Mouse (Mus musculus) forebrain, embryonic 14.5 days (tissue): ENCODE measurements around the gene Six1. TPM values are rescaled to one million over a fixed set of nuclear protein-coding genes. Genes with fewer than 3 reads are reported as not detected.
"Not testable (repeated sequence)": the region's sequence is repeated elsewhere in the genome, so short reads cannot be mapped to it uniquely, and the experiment has no call there.

Experiments used
- ATAC-seq: fragments of 200-750 bp; cut with Nextera tagmentation; 2 replicates; pipeline ENCODE4 v1.8.0; 2017; ENCODE audit warnings: mild to moderate bottlenecking, moderate library complexity
- DNase-seq: peaks from one replicate; pipeline ENCODE4 v3.0.0-alpha.2; 2015; ENCODE audit warnings: low spot score
- H3K27ac ChIP-seq: fragments of 300-500 bp; sonication (generic); 2 replicates; pipeline ENCODE4 v1.5.1; 2014; ENCODE audit warnings: low read depth, mild to moderate bottlenecking, control low read depth, low read length, moderate library complexity
- H3K27me3 ChIP-seq: fragments of 300-500 bp; sonication (generic); replicated peaks from 2 replicates; pipeline ENCODE4 v1.6.1; 2014; ENCODE audit warnings: low read length, control low read depth, mixed read lengths; ENCODE audit not compliant: control insufficient read depth, insufficient read depth
- H3K36me3 ChIP-seq: fragments of 300-500 bp; sonication (generic); 2 replicates; pipeline ENCODE4 v1.6.1; 2014; ENCODE audit warnings: low read length, control low read depth; ENCODE audit not compliant: control insufficient read depth, insufficient read depth
- H3K4me1 ChIP-seq: fragments of 300-500 bp; sonication (generic); 2 replicates; pipeline ENCODE4 v1.6.1; 2014; ENCODE audit warnings: antibody characterized with exemption, low read length, control low read depth; ENCODE audit not compliant: control insufficient read depth, insufficient read depth
- H3K4me2 ChIP-seq: fragments of 300-500 bp; sonication (generic); 2 replicates; pipeline ENCODE4 v1.6.1; 2014; ENCODE audit warnings: mild to moderate bottlenecking, control low read depth, low read length
- H3K4me3 ChIP-seq: fragments of 300-500 bp; sonication (generic); 2 replicates; pipeline ENCODE4 v1.5.1; 2014; ENCODE audit warnings: low read depth, low read length, control low read depth
- H3K9ac ChIP-seq: fragments of 300-500 bp; sonication (generic); 2 replicates; pipeline ENCODE4 v1.6.1; 2014; ENCODE audit warnings: mild to moderate bottlenecking, low read length, control low read depth, moderate library complexity
- H3K9me3 ChIP-seq: fragments of 300-500 bp; sonication (generic); replicated peaks from 2 replicates; pipeline ENCODE4 v1.6.1; 2016; ENCODE audit warnings: low read length, control low read depth, mixed read lengths; ENCODE audit not compliant: control insufficient read depth
- WGBS: fragments of 180-500 bp; shearing (Covaris S2); extraction: QIAGEN DNeasy Blood & Tissue Kit; methylation state at CpG from one replicate; pipeline ENCODE4 v1.1.7; 2014; 5-methylcytosine and 5-hydroxymethylcytosine counted together
- polyA plus RNA-seq: library from polyadenylated mRNA; unstranded; fragments of >200 nt; fragmentation: Nextera tagmentation; extraction: Ambion mirVana; gene quantifications from 2 replicates; pipeline ENCODE4 v1.2.1, GENCODE M21; 2014

The Six1 gene
- polyA plus RNA-seq, 1 experiment from 2014 or later: 0.36 TPM

DNA sequence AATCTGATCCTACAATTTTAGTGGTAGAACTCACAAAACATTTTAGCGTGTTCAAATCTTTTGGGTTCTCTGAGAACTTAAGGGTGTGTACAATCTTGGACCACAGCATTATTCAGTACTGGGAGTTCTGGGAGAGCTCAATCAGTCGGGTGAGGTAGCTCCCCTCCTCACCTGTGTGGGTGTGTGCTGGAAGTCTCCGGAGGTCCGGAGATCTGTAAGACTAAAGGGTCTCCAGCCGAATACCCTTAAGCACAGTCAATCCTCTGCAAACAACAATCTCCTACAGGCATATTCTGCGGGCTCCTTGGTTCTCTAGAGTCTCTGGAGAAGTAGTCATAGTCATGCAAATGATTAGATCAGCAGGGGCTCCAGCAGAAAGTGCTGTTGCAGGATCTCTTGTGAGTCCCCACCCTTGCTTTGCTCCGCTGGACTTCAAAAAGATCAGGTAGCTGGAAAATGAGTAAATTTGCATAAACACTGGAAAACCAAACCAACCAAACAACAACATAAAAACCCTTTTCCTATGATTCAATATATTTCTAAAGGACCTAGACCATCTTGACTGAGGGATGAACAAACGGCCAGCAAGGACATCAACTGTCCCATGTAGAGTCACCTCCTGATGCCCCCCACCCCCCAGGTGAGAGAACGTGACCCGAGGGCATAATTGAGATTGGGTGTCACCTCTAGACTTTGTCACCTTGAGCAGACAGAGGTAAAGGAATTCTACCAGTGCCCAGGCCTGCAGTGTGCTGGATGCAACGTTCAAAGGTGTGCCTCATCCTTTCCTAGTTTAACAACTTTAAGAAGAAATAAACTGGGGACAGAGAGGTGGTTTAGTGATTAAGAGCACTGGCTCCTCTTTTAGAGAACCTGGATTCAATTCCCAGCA is 32.3 kb upstream of the Six1 start:
- Histone ChIP-seq H3K9me3 (no peaks in the 10 kb centered on the region), H3K4me3 (no peak overlapping the region), H3K9ac (no peak overlapping the region), H3K27ac (no peak overlapping the region), H3K4me2 (no peak overlapping the region), H3K27me3 (no peaks in the 10 kb centered on the region), H3K4me1 (no peaks in the 10 kb centered on the region), H3K36me3 (no peaks in the 10 kb centered on the region)
- 19% methylated on average over 11 of the region's 11 CpGs for whole genome bisulfite sequencing
- no peak for ATAC-seq
- DNase-seq: no peak

GRCm38 (mm10) chr12:73083773-73084172 is 30.1 kb upstream of the Six1 start:
- no peak overlapping the region for H3K27ac ChIP-seq
- H3K4me2 ChIP-seq: no peak overlapping the region
- H3K9ac ChIP-seq: no peak overlapping the region
- DNase-seq (no peak), ATAC-seq (no peak)
- no peaks in the 10 kb centered on the region for H3K4me1 ChIP-seq
- 85% methylated on average over 4 of the region's 4 CpGs for WGBS
- H3K27me3 ChIP-seq: no peaks in the 10 kb centered on the region
- H3K4me3 ChIP-seq: no peak overlapping the region
- no peaks in the 10 kb centered on the region for H3K9me3 ChIP-seq
- H3K36me3 ChIP-seq: no peaks in the 10 kb centered on the region

DNA sequence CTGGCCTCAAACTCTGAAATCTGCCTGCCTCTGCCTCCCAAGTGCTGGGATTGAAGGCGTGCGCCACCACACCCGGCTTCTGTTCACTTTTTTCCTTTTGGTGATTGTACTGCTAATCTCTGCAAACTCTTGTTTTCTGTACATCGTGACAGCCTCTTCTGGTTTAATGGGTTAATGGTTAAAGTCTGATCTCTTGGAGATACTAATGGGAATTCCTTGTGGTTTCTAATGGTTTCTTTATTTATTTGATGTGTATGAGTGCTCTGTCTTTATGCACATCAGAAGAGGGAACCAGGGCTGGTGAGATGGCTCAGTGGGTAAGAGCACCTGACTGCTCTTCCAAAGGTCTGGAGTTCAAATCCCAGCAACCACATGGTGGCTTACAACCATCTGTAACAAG is 28.1 kb upstream of the Six1 start:
- not testable (repeated sequence) for DNase-seq, H3K4me1 ChIP-seq, H3K36me3 ChIP-seq, H3K27me3 ChIP-seq, H3K4me2 ChIP-seq, H3K27ac ChIP-seq, H3K9ac ChIP-seq, H3K4me3 ChIP-seq, ATAC-seq, H3K9me3 ChIP-seq
- WGBS: 89% methylated on average over 4 of the region's 4 CpGs

GRCm38 (mm10) chr12:73060805-73061410 is 7.2 kb upstream of the Six1 start:
- Histone ChIP-seq H3K4me1 (no peaks in the 10 kb centered on the region), H3K9ac (no peak overlapping the region), H3K27ac (no peak overlapping the region), H3K4me2 (no peak overlapping the region), H3K9me3 (no peaks in the 10 kb centered on the region), H3K36me3 (no peaks in the 10 kb centered on the region), H3K4me3 (no peak overlapping the region), H3K27me3 (peaks cover 18% of the 10 kb centered on the region)
- ATAC-seq: no peak
- DNase-seq: no peak
- WGBS: 45% methylated on average over 9 of the region's 9 CpGs

- H3K4me1 ChIP-seq: no peaks in the 10 kb centered on the region
- no peaks in the 10 kb centered on the region for H3K9me3 ChIP-seq
- peaks cover 45% of the 10 kb centered on the region for H3K27me3 ChIP-seq
- DNase-seq (no peak), ATAC-seq (no peak)
- H3K27ac ChIP-seq: no peak overlapping the region
- H3K9ac ChIP-seq: no peak overlapping the region
- H3K4me2 ChIP-seq: no peak overlapping the region
- H3K36me3 ChIP-seq: no peaks in the 10 kb centered on the region
- 88% methylated on average over 6 of the region's 6 CpGs for WGBS
- H3K4me3 ChIP-seq: no peak overlapping the region
Observed at GRCm38 (mm10) chr12:73057492-73057891, 3.8 kb upstream of the Six1 start.

GRCm38 (mm10) chr12:73055451-73055850 is 1.8 kb upstream of the Six1 start:
- peaks cover 63% of the 10 kb centered on the region for H3K27me3 ChIP-seq
- no peak overlapping the region for H3K9ac ChIP-seq
- DNase-seq (no peak), ATAC-seq (no peak)
- H3K27ac ChIP-seq: no peak overlapping the region
- H3K9me3 ChIP-seq: no peaks in the 10 kb centered on the region
- no peak overlapping the region for H3K4me2 ChIP-seq
- H3K4me3 ChIP-seq: no peak overlapping the region
- no peaks in the 10 kb centered on the region for H3K4me1 ChIP-seq
- WGBS: 17% methylated on average over 5 of the region's 5 CpGs
- H3K36me3 ChIP-seq: no peaks in the 10 kb centered on the region

- Histone ChIP-seq H3K4me1 (no peaks in the 10 kb centered on the region), H3K9me3 (no peaks in the 10 kb centered on the region), H3K4me2 (no peak overlapping the region), H3K9ac (no peak overlapping the region), H3K27ac (no peak overlapping the region), H3K4me3 (no peak overlapping the region), H3K36me3 (no peaks in the 10 kb centered on the region), H3K27me3 (peaks cover 70% of the 10 kb centered on the region)
- no peak for ATAC-seq
- 10% methylated on average over 15 of the region's 15 CpGs for WGBS
- no peak for DNase-seq
Observed at GRCm38 (mm10) chr12:73054576-73055185, 994 bp upstream of the Six1 start.

- H3K9me3 ChIP-seq: no peaks in the 10 kb centered on the region
- peak overlapping the region; percentile 43 for H3K4me2 ChIP-seq
- no peaks in the 10 kb centered on the region for H3K4me1 ChIP-seq
- no peak overlapping the region for H3K27ac ChIP-seq
- H3K4me3 ChIP-seq: no peak overlapping the region
- no peak for DNase-seq
- H3K36me3 ChIP-seq: no peaks in the 10 kb centered on the region
- H3K27me3 ChIP-seq: peaks cover 87% of the 10 kb centered on the region
- ATAC-seq: peak; percentile 40; the same call in 1 of the 2 replicates
- WGBS: under 1% methylated on average over 34 of the region's 34 CpGs
- no peak overlapping the region for H3K9ac ChIP-seq
Observed at GRCm38 (mm10) chr12:73052651-73053591, 766 bp downstream of the Six1 start.
